Mouse (Mus musculus): ENCODE results near the gene Bax. TPM values are rescaled to one million over a fixed set of nuclear protein-coding genes. Genes with fewer than 3 reads are reported as not detected.
A peak's percentile ranks its signal among the peaks of the same experiment; 100 is the strongest.
"Not testable (repeated sequence)": the region's sequence is repeated elsewhere in the genome, so short reads cannot be mapped to it uniquely, and the experiment has no call there.

Gene Bax
- polyA plus RNA-seq, 1 experiment from 2014 or later = 124 TPM

DNA sequence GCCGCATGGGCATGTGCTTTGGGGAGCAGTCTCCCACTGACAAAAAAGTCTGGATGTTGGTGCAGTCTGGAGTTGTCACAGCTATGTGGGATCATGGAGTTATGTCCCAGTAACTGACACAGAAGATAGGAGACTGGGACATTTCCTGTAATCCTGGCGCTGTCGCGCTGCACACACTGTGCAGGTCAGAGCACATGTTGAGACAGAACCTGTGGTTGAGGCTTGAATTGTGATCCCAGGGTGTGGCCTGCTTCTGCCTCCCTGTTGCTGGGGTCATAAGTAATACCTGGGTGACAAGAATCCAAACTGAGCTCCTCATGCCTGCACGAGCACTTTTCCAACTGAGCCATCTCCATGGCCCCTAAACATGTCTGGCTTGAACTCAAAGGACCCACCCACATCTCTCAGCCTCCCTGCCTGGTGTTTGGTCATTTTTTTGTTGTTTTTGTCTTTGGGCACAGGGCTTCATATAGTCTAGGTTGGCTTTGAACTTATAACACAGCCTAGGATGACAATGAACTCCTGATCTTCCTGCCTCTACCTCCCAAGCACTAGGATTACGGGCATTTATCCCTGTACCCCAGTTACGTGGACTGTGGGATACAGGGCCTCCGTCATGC is 25.6 kb upstream of the Bax start:
- Histone ChIP-seq H3K36me3 (peaks cover 54% of the 10 kb centered on the region), H3K4me1 (peaks cover 29% of the 10 kb centered on the region), H3K27ac (replicated peaks) (no peak overlapping the region), H3K27me3 (replicated peaks) (no peaks in the 10 kb centered on the region), H3K4me2 (no peak overlapping the region), H3K4me3 (no peak overlapping the region), H3K9ac (no peak overlapping the region), H3K9me3 (no peaks in the 10 kb centered on the region)
- ATAC-seq (ENCODE audit: extremely low read depth, insufficient number of reproducible peaks, low FRiP score, low TSS enrichment) = no peak
- WGBS = 93% methylated on average over 8 of the region's 8 CpGs

DNA sequence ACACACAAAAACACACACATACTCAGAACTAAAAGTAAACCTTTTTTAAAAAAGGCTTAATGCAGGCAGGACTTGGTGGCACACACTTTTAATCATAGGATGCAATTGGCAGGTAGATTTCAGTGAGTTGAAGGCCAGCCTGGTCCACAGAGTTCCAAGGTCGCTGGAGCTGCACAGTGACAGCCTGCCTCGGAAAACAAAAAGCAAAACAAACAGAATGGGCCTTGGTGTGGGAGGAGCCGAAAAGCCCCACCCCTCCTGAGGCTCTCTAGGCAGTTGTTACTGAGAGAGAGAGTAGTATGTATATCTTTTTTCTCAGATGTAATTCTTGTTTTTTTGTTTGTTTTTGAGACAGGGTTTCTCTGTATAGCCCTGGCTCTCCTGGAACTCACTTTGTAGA is 24.6 kb upstream of the Bax start:
- Histone ChIP-seq H3K4me3 (no peak overlapping the region), H3K9ac (0 out of 2 replicates have a peak overlapping the region, but pooled peaks have one; percentile 42), H3K9me3 (no peaks in the 10 kb centered on the region), H3K27ac (replicated peaks) (no peak overlapping the region), H3K4me2 (peak overlapping the region; percentile 37; the same call in 1 of the 2 replicates), H3K36me3 (peaks cover 43% of the 10 kb centered on the region), H3K27me3 (replicated peaks) (no peaks in the 10 kb centered on the region), H3K4me1 (peaks cover 29% of the 10 kb centered on the region)
- no peak; the same call in 1 of the 2 replicates for ATAC-seq (ENCODE audit: extremely low read depth, insufficient number of reproducible peaks, low FRiP score, low TSS enrichment)
- 23% methylated on average over 3 of the region's 3 CpGs for WGBS

DNA sequence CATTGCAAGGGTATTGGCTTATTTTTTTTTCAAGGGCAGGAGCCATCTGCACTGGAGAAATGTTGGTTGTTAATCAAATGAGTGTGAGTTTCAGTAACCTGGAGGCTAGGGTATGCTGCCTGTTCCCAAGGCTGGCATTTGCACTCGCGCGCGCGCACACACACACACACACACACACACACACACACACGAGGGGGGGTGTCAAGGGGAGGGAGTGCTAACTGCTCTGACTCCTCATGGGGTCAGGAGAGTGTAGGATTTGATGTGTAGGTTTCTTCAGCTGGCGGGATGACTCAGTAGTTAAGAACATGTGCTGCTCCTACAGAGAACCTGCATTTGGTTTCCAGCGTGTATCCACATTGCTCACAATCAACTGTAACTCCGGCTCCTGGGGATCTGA is 24.1 kb upstream of the Bax start:
- WGBS = 46% methylated on average over 9 of the region's 9 CpGs
- ATAC-seq (ENCODE audit: extremely low read depth, insufficient number of reproducible peaks, low FRiP score, low TSS enrichment) = no peak
- H3K36me3 ChIP-seq = peaks cover 40% of the 10 kb centered on the region
- peak overlapping the region; percentile 37 for H3K4me2 ChIP-seq
- H3K27ac ChIP-seq (replicated peaks) = no peak overlapping the region
- peaks cover 29% of the 10 kb centered on the region for H3K4me1 ChIP-seq
- H3K4me3 ChIP-seq = no peak overlapping the region
- H3K9me3 ChIP-seq = no peaks in the 10 kb centered on the region
- 0 out of 2 replicates have a peak overlapping the region, but pooled peaks have one; percentile 42 for H3K9ac ChIP-seq
- H3K27me3 ChIP-seq (replicated peaks) = no peaks in the 10 kb centered on the region

DNA sequence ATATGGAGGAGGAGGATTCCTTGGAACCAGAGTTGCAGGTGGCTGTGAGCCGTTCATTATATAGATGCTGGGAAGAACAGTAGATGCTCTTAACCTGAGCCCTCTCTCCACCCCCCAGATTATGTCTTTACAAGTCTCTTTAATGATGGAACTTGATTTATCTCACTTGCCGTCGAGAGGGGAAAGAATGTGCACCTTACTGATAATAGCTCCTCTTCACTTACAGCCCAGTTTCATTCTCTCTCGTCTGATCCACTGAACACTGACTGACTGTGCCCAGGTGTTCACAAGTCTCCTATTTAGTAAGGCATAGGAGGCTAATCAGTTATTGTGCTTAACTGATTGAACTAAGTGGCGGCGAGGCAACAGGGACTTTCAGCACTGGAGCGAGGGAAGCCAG is 22.9 kb upstream of the Bax start:
- Histone ChIP-seq H3K9me3 (no peaks in the 10 kb centered on the region), H3K36me3 (peaks cover 29% of the 10 kb centered on the region), H3K9ac (no peak overlapping the region), H3K27ac (replicated peaks) (no peak overlapping the region), H3K27me3 (replicated peaks) (no peaks in the 10 kb centered on the region), H3K4me3 (no peak overlapping the region), H3K4me2 (no peak overlapping the region), H3K4me1 (peaks cover 29% of the 10 kb centered on the region)
- 49% methylated on average over 7 of the region's 7 CpGs for WGBS
- ATAC-seq (ENCODE audit: extremely low read depth, insufficient number of reproducible peaks, low FRiP score, low TSS enrichment) = no peak

DNA sequence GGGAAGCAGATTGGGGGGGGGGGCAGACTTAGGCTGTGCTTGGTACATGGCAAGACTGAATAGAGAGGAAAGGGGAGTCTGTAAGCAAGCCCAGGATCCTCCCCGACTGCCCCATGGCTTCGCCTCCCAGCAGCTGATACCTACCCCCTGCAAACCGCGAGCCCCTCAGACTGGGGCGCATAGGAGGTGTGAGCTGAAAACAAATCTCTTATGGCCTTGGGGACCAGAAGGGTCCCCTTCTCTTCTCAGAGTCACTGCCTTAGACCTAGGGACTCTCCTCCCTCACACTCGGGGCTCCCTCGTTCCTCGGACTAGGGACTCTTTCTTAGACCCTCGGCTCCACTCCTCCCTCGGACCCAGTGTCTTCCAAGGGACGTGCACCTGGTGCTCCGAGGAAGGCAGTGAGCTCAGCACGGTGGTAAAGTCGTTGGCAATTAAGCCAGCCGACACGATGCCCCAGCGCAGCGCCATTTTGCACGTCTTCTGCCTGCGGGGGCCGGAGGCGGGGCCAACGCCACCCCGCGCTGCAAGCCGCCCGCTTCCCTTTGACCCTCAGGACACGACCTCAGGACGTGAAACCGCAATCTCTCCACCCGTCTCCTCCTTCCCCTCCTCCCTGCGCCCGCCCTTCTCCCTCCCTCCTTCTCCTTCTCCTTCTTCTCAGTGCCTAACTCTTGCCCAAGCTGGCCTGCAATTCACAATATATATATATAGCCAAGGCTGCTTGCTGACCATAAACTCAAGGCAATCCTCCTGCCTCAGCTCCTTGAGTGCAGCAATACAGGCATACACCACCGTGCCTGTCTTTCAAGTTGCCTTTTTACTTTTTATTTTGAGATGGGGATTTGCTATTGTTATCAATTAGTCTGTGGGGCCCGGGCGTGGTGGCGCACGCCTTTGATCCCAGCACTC is 21.9 kb upstream of the Bax start, which contains the start of gene Dhdh:
Gene Dhdh (minus strand): TSS at position 513 of the 912 bp plus-strand sequence.
- WGBS = 9% methylated on average over 37 of the region's 38 CpGs
- Histone ChIP-seq H3K36me3 (peaks cover 19% of the 10 kb centered on the region), H3K27me3 (replicated peaks) (no peaks in the 10 kb centered on the region), H3K4me1 (peaks cover 29% of the 10 kb centered on the region), H3K4me3 (peak within 1 kb of the TSS; percentile 62), H3K9ac (peak within 1 kb of the TSS; percentile 84), H3K27ac (replicated peaks) (peak within 1 kb of the TSS; percentile 58), H3K9me3 (no peaks in the 10 kb centered on the region), H3K4me2 (peak within 1 kb of the TSS; percentile 78)
- peak; percentile 28; the same call in 1 of the 2 replicates for ATAC-seq (ENCODE audit: extremely low read depth, insufficient number of reproducible peaks, low FRiP score, low TSS enrichment)

DNA sequence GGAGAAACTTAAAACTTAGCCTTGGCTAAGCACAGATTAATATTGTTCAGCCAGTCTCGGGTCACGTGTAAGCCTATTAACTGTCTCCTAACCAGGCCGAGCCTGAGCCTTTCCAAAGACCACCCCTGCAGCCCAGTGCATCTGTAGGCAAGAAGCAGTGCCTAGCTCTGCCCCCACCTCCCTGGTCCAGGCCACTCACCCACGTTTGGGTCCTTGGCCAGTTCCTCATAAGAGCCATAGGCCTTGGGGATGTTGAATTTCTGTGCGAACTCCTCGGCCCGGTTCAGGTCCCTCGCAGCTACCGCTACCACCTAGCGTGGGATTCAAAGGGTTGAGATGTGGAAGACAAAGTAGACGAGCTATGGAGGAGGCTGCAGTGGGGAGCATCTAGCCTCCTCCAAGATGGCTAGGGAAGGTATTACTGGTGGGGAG is 21.2 kb upstream of the Bax start:
- ATAC-seq (ENCODE audit: extremely low read depth, insufficient number of reproducible peaks, low FRiP score, low TSS enrichment) = no peak
- peak overlapping the region; percentile 78 for H3K4me2 ChIP-seq
- peaks cover 12% of the 10 kb centered on the region for H3K36me3 ChIP-seq
- H3K27ac ChIP-seq (replicated peaks) = peak overlapping the region; percentile 58; the same call in 1 of the 2 replicates
- peak overlapping the region; percentile 62 for H3K4me3 ChIP-seq
- no peaks in the 10 kb centered on the region for H3K9me3 ChIP-seq
- H3K4me1 ChIP-seq = peaks cover 29% of the 10 kb centered on the region
- WGBS = 42% methylated on average over 11 of the region's 11 CpGs
- peak overlapping the region; percentile 84 for H3K9ac ChIP-seq
- H3K27me3 ChIP-seq (replicated peaks) = no peaks in the 10 kb centered on the region

DNA sequence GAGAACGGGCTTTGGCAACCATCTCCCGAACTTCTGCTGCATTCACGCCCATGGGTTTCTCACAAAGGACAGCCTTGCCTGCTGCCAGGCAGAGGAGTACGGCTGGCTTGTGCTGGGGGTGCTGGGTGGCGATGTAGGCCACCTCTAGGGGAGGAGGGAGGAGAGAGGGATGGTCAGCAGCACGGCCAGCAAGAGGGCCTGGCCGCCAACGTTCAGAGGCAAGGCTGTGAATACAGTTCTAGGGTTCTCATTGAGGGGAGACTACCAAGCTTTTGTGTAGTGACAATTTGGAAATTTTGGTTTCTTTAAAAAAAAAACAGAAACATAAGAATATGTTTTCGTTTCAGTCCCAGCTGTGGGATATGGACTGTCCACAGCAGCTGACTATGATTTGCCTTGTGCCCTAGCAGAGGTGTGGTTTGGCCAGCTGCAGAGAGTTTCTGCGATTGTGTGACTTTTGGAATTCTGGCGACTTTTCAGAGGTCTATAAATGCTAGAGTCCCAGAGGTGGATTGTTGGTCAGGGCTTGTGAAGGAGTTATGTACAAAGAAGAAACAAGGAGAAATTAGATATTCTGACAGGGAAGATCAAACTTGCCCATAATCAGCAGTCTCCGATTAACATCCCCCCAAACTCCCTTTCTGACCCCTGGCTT is 20.2 kb upstream of the Bax start, which contains the start of gene Gm45808:
Gene Gm45808 (minus strand): TSS at position 51 of the 655 bp plus-strand sequence.
- no peak within 1 kb of the TSS for H3K27ac ChIP-seq (replicated peaks)

DNA sequence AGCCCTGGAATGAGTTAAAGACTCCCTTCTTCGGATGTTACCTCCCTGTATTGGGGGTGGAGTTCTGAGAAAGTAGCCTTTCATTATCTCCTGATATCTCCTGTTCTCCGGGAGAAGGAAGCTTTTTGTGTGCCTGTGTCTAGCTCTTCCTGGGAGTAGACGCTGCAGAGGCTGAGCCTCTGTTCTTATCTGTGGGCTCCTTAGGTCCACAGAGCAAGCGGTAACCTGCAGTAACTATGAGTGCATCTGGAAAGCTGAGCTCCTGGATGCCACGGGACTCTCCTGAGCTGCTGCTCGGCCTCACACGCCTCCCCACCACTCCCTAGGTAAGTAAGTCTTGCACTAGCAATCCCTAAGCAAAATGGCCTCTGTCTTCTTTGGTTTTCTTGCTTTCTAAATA is 19.5 kb upstream of the Bax start:
- H3K4me3 ChIP-seq = no peak overlapping the region
- WGBS = 47% methylated on average over 7 of the region's 7 CpGs
- no peak overlapping the region for H3K27ac ChIP-seq (replicated peaks)
- ATAC-seq (ENCODE audit: extremely low read depth, insufficient number of reproducible peaks, low FRiP score, low TSS enrichment) = no peak
- H3K9ac ChIP-seq = no peak overlapping the region
- no peak overlapping the region for H3K4me2 ChIP-seq
- H3K9me3 ChIP-seq = no peaks in the 10 kb centered on the region
- no peaks in the 10 kb centered on the region for H3K27me3 ChIP-seq (replicated peaks)
- 0 out of 2 replicates have a peak, but pooled peaks cover 2% of the 10 kb centered on the region for H3K36me3 ChIP-seq
- peaks cover 24% of the 10 kb centered on the region for H3K4me1 ChIP-seq

More for the DNA sequence above, 20.2 kb upstream of the Bax start, which contains the start of gene Gm45808:
- no peak for ATAC-seq (ENCODE audit: extremely low read depth, insufficient number of reproducible peaks, low FRiP score, low TSS enrichment)
- 83% methylated on average over 12 of the region's 12 CpGs for WGBS
- no peak within 1 kb of the TSS for H3K9ac ChIP-seq
- peaks cover 29% of the 10 kb centered on the region for H3K4me1 ChIP-seq
- peaks cover 2% of the 10 kb centered on the region; the same call in 1 of the 2 replicates for H3K36me3 ChIP-seq
- H3K9me3 ChIP-seq = no peaks in the 10 kb centered on the region
- H3K4me2 ChIP-seq = peak within 1 kb of the TSS; percentile 78; the same call in 1 of the 2 replicates
- no peak within 1 kb of the TSS for H3K4me3 ChIP-seq
- no peaks in the 10 kb centered on the region for H3K27me3 ChIP-seq (replicated peaks)

DNA sequence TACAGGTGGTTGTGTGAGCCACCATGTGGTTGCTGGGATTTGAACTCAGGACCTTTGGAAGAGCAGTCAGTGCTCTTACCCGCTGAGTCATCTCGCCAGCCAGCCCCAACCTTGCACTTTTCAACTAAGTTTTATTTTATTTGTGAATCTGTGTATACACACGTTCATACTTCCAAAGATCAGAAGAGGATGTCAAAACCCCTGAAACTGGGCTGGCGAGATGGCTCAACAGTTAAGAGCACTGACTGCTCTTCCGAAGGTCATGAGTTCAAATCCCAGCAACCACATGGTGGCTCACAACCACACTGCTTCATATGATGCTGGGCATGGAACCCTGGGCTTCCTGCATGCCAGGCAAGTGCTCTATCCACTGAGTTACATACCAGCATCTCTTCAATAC is 18.3 kb upstream of the Bax start:
- not testable (repeated sequence) for H3K27ac ChIP-seq (replicated peaks); H3K9ac ChIP-seq; H3K9me3 ChIP-seq; H3K4me2 ChIP-seq; ATAC-seq (ENCODE audit: extremely low read depth, insufficient number of reproducible peaks, low FRiP score, low TSS enrichment); H3K4me3 ChIP-seq; H3K36me3 ChIP-seq; H3K27me3 ChIP-seq (replicated peaks)
- H3K4me1 ChIP-seq = peaks cover 18% of the 10 kb centered on the region
- WGBS = 85% methylated on average over 5 of the region's 5 CpGs

DNA sequence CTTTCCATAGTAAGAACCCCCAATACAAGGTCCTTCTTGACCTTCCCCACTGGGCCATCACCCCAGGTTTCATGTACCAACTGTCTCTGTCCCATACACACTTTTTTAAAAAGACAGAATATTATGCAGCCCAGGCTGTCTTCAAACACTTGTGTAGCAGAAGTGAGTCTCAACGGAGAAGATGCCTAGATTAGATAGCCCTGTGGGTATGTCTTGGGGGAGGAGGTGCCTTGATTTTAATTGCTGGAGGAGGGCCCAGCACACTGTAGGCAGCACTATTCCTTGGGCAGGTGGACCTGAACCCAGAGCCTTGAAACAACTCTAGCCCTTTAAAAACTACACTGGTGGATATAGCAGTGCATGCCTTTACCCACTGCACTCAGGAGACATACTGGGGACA is 15.5 kb upstream of the Bax start:
- H3K27ac ChIP-seq (replicated peaks) = no peak overlapping the region
- H3K4me3 ChIP-seq = no peak overlapping the region
- H3K36me3 ChIP-seq = 0 out of 2 replicates have a peak, but pooled peaks cover 5% of the 10 kb centered on the region
- H3K27me3 ChIP-seq (replicated peaks) = no peaks in the 10 kb centered on the region
- no peaks in the 10 kb centered on the region for H3K9me3 ChIP-seq
- no peak overlapping the region for H3K4me2 ChIP-seq
- H3K4me1 ChIP-seq = no peaks in the 10 kb centered on the region
- ATAC-seq (ENCODE audit: extremely low read depth, insufficient number of reproducible peaks, low FRiP score, low TSS enrichment) = no peak
- 68% methylated on average over 1 of the region's 1 CpGs for WGBS
- H3K9ac ChIP-seq = no peak overlapping the region

Measured in heart, embryonic 13.5 days (tissue).